Mouse (Mus musculus) spleen, adult 12 weeks (tissue): Measurements from ENCODE around the gene Cd59b.
"Not testable (repeated sequence)": the region's sequence is repeated elsewhere in the genome, so short reads cannot be mapped to it uniquely, and the experiment has no call there.

ENCODE experiments used
- DNase-seq: peaks from one replicate; pipeline ENCODE4 v3.0.0; 2022; ENCODE audit warnings: low spot score

The Cd59b gene

DNA sequence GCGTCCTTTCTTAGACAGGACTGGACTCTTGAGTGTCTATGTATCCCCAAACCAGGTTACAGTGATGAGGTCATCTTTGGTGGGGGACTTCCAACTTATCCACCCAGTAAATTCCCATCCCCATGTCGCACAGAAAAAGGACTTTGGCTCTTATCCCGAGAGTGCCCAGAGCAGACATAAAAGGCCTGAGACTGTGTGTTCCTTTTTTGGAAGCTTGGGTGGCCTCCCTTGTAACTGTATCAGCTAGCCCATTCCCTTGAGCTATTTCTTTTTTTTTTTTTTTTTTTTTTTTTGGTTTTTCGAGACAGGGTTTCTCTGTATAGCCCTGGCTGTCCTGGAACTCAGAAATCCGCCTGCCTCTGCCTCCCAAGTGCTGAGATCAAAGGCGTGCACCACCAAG is 4.1 kb upstream of the Cd59b start, which contains the start of gene Gm10912:
Gm10912 (plus strand) TSS at position 301 of the 400 bp plus-strand sequence.
- DNase-seq = not testable (repeated sequence)

DNA sequence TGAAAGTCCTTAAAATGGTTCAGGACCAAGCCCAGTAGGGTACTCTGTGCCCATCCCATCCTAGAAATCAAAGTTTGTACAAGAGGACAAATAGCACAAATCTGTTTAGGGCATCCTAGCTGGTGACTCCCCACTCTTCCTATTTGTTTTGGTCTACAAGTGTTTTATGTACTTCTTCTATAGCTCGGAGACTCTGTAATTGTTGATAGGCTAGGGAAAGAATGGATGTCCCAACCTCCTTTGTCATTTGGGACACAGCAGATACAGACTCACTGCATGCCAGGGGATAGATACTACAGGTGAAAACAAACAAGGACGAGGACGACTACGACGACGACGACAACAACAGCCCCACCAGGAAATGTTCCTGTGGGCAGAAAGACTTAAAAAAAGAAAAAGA is 1.2 kb upstream of the Cd59b start, which contains the start of gene Gm10799:
Gm10799 (minus strand) TSS at position 101 of the 400 bp plus-strand sequence.
- not testable (repeated sequence) for DNase-seq

DNA sequence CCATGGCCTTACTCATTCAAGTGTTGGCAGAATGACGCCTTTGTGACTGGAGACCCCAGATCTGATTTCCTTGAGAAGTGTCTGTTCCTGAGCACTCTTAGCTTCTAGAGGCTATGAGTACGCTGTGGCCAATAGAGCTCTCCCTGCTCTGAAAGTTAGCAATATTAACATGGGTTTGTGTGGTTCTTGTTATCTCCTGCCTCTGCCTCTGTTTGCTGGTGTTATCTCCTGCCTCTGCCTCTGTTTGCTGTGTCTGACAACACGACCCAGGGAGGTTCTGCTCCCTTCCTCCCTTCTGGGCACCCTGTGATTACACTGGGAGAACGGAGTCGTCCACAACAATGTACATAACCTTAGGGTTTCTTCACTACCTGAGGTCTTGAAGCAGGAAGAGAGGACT is 8.6 kb downstream of the Cd59b start:
- DNase-seq = not testable (repeated sequence)

DNA sequence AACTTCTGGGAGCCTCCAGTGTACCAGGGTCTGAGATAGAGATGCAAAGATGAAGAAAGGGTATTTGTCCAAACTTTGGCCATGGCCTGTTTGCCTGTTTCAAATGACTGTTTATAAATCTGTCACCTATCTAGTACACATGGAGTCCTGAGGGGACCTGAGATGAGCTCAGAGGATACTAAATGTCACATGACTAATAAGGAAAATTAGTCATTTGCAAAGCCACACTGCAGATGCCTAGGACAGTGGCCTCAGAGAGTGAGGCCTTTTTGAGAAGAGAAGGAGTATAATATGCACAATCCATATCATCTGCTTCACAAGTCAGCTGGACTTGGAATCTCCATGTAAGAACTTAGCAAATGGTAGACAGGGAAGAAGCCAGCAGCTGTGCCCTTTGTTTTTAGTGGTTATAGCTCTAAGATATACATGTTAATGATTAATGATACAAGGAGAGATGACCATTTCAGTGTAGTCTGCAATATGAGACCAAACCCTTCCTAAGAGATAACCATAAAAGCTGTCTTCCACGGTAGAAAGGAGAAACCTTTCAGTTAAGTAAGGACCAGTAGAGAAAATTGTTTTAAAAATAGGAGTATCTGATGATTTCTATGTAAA is 11.9 kb downstream of the Cd59b start:
- not testable (repeated sequence) for DNase-seq

DNA sequence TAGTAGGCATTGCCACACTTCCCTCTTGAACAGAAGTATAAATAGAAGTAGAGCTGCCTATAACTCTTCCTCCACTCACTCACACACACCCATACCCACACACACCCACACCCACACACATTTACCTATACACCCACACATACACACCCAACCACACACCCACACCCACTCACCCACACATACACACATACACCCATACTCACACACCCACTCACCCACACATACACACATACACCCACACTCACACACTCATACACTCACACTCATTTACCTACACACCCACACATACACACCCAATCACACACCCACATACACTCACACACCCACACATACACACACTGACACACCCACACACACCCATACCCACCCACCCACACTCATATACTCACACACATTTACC is 12.8 kb downstream of the Cd59b start:
- no peak for DNase-seq

DNA sequence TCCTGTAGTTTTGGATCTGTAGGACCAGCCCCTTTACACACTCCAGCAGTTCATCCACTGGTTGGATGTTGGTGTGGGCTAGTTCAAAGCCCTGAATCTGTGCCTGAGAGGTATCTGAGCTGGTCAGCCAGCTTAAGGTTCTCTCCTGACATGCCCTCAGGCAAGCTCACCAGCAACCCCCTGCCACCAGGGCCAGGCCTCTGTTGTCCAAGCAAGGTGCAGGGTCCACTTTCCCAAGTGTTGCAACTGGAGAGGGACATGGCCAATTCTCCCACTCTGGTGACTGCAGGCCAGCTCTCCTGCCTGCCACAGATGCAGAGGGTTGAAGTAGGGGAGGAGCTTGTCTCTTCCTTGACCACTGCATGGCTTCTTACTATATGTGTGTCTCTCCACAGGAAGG is 14.4 kb downstream of the Cd59b start:
- not testable (repeated sequence) for DNase-seq

DNA sequence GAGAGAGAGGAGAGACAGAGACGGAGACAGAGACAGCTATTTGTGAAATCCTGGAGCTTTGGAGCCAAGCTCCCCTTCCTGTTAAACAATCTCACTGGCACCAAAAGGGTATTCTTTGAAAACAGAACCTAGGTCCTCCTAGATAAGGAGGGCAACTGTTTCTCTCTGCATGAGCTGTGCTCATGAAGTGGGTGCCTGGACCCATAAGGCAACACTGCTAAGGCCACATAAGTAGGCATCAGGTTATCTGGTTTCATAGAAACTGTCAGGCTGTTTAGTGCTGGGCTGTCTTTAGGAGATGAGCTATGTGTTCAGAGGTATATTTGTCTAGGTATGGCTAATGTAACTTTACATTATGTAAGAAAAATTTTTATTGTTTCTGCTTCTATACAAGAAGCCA is 17.9 kb downstream of the Cd59b start:
- DNase-seq = not testable (repeated sequence)

DNA sequence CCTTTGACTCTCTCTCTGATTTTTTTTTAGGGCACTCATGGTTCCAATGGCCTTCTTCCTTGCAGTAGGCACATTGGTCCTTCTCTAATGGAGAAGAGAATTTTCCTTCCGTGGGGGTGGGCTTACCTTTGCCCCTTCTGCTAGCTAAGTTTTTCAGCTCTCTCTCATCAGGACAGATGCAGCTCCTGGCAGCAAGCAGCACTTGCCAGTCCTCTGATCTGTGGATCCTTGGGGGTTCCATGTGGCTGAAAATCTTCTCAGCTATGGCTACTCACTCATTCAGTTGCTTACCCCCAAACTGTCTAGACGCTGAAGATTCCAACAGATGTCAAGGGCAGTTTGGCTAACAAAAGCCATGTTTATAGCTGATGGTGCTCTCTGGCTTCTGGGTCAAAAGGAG is 23.7 kb downstream of the Cd59b start:
- DNase-seq = no peak

DNA sequence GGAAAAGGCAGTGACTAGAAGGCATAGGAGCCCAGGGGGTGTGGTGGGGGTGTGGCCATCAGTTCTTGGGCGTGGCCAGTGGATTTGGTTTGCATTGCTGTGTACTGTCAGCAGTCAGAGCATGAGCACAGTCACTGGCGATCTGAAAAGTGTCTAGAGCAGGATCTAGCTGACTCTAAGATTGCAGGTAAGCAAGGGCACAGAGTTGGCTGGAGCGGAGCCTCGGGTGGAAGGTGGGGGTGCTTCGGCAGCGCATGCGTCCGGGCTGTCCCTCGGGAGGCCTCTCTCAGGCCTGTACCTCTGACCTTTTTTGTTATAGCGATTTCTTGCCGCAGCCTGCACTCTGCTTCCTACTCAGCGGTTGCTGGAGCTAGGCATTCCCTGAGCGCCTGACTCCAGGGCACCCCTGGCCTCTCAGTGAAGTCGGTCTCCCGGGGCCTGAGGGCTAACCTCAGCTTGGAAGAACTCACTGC is 26.1 kb downstream of the Cd59b start, which contains the start of gene Cd59a:
Cd59a (plus strand) TSS at position 61 of the 473 bp plus-strand sequence.
- DNase-seq = peak; percentile 81

DNA sequence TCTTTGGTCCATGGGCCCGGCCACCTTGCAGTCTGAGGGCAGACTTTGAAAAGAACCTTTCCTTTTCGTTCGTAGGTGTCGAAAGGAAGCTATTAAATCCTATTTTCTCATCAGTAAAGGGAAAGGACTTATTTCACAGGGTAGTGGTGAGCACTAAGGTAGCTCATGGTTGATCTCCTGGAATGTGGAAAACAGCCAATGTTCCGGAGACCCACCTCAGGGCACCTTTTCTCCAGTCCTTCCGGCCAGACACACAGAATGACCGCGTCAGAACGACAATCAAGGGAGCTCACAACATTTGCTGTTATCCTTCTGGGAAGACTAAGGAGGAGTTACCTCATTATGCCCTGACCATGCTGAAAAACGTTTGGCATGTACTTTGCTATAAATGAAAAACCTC is 26.6 kb downstream of the Cd59b start:
- no peak for DNase-seq

DNA sequence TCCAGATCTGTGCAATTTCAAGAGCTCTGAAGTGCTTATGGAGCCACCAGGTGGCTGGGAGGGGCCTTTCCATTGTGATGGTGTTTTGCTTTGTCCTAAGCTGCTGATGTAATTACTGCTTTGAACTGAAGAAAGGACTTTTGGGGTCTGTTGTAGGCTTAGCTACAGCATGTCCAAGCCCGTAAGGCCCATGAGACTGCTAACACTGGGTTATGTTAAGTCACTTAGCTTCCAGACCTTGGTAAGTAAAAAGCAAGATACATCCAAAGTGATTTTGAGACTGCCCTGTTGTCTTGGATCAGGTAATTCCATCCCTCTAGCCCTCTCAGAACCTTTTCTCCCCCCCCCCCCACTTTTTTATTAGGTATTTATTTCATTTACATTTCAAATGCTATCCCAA is 27.1 kb downstream of the Cd59b start:
- not testable (repeated sequence) for DNase-seq

DNA sequence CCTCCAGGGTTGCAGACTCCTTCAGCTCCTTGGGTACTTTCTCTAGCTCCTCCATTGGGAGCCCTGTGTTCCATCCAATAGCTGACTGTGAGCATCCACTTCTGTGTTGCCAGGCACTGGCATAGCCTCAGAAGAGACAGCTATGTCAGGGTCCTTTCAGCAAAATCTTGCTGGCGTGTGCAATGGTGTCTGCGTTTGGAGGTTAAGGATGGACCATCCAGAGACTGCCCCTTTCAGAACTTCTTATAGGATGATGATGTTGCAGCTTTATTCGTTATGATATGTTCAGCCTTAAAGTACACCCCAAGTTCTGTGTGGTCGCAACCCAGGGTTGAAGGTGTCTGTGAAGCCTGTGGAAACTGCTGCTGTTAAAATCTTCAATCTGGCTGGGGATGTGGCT is 27.7 kb downstream of the Cd59b start:
- not testable (repeated sequence) for DNase-seq

DNA sequence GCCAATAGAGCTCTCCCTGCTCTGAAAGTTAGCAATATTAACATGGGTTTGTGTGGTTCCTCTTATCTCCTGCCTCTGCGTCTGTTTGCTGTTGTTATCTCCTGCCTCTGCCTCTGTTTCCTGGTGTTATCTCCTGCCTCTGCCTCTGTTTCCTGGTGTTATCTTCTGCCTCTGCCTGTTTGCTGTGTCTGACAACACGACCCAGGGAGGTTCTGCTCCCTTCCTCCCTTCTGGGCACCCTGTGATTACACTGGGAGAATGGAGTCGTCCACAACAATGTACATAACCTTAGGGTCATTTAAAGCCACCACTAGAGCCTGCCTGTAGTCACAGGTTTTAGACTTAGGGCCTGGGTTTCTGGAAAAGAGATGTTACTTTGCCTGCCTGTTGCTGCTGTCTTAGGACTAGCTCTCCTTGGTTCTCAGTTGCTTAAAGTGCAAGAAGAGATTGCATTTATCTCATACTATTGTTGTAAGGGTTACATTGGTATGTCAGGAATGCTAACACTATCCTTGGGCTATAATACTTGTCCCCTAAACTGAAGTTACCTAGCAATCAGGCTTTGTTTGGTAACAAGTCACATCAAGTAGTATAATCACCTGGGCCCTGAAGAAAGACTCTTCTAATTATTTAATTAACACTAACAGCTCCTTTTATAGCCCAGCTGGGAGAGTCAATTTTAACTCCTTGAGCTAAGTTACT is 29.0 kb downstream of the Cd59b start:
- no peak for DNase-seq

DNA sequence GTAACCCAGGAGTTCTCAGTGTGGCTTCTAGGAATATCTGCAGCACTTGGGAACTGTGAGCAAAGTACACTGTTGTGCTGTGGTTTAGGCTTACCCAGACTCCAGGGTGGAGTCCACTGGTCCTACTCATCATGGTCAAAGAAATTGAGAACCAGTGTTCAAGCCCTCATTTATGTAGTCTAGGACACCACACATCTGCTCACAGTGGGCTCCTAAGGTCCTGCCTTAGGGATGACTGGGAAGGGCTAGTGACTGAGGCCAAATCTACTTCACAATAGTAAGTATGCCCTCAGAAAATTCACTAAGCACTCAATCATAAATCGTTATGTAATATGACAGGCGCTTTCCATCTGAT is 29.6 kb downstream of the Cd59b start:
- DNase-seq = no peak

DNA sequence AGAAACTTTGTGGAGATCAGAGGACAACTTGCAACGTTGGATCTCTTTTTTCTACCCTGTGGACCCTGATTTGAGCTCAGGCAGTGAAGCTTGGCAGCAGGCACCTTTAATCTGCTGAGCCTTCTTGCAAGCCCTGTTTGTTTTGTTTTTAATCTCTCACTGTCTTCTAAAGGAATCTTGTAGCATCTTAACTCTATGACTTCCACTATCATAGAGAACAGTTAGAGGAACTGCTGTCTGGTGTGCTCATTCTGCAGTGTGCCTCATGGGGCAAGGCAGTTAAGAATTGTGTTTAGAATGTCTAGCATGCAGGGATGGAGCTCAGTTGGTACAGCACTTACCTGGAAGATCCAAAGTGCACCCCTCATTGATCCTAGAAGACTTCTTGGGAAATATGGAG is 30.3 kb downstream of the Cd59b start:
- DNase-seq = no peak

DNA sequence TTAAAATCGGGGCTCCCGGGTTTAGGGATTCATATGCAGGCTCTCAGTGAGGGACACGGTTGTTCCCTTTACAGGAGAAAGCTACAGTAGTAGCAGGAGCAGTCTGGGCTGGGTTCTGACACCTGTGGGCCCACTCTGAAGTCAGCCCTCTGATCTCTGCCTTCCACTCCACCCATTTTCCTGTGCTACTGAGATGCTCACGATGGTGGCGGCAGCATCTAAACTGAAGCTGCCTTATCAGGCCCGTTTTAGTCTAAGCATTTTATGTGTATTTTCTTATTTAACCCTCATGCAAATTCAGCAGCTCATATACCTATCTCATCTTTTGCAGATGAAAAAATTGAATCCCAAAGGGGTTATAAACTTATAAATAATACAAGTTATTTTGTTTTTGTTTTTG is 35.2 kb downstream of the Cd59b start:
- no peak for DNase-seq

DNA sequence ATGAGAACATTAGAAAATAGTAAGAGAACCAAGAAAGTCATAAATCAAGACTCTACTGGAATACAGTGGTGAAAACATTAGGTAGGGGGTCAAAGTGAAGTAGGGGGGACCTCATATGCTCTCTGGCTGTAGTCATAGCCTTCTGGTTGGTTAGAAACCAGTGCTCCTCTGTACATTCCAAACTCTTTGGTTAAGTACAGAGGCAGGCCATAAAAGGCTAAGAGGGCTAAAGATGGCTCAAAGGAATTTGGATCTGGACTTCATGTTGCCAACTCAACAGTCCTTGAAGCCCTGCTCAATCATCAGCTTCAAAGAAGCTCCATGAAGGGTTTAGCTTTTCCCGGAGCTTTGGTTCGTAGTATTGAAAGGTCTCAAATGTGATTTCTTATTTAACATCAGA is 39.4 kb downstream of the Cd59b start:
- DNase-seq = not testable (repeated sequence)

DNA sequence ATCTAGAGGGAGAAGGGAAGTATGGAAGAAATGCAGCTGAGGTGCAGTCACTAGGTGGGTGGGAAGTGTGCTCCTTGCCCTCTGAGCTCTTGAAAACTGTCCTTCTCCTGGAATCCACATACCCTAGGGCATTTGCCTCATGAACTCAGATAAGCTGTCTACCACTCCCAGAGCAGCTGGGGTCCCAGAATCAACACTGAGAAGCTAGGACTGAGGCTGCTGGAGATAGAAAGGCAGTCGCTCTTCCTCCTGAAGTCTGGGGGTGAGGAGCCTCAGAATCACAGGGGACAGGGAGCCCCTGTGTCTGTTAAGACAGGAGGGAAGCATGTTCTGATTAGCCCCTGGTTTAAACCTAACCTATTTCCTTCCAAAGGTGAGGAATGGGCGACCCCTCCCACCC is 39.9 kb downstream of the Cd59b start:
- DNase-seq = no peak

DNA sequence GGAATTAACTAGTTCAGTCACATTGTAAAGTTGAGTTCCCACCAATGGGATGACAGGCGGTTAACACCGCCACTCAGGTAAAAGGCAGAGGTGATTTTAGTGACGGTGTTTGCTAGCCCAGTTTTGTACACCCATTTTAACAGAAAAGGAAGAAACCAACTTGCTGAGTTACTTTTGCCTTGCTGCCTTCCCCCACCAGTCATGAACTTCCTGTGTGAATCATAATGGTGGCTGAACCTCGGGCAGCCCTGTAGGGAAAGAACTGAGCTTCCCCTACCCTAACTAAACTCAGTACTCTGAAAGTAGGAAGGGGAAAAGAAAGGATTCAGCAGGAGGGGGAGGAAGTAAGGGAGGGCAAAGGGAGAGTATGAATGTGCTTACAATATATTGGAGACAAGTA is 40.4 kb downstream of the Cd59b start:
- DNase-seq = no peak

DNA sequence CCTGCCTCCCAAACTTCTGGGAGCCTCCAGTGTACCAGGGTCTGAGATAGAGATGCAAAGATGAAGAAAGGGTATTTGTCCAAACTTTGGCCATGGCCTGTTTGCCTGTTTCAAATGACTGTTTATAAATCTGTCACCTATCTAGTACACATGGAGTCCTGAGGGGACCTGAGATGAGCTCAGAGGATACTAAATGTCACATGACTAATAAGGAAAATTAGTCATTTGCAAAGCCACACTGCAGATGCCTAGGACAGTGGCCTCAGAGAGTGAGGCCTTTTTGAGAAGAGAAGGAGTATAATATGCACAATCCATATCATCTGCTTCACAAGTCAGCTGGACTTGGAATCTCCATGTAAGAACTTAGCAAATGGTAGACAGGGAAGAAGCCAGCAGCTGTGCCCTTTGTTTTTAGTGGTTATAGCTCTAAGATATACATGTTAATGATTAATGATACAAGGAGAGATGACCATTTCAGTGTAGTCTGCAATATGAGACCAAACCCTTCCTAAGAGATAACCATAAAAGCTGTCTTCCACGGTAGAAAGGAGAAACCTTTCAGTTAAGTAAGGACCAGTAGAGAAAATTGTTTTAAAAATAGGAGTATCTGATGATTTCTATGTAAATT is 41.6 kb downstream of the Cd59b start:
- not testable (repeated sequence) for DNase-seq

DNA sequence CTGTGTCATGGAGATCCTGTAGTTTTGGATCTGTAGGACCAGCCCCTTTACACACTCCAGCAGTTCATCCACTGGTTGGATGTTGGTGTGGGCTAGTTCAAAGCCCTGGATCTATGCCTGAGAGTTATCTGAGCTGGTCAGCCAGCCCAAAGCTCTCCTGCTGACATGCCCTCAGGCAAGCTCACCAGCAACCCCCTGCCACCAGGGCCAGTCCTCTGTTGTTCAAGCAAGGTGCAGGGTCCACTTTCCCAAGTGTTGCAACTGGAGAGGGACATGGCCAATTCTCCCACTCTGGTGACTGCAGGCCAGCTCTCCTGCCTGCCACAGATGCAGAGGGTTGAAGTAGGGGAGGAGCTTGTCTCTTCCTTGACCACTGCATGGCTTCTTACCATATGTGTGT is 43.9 kb downstream of the Cd59b start:
- not testable (repeated sequence) for DNase-seq

DNA sequence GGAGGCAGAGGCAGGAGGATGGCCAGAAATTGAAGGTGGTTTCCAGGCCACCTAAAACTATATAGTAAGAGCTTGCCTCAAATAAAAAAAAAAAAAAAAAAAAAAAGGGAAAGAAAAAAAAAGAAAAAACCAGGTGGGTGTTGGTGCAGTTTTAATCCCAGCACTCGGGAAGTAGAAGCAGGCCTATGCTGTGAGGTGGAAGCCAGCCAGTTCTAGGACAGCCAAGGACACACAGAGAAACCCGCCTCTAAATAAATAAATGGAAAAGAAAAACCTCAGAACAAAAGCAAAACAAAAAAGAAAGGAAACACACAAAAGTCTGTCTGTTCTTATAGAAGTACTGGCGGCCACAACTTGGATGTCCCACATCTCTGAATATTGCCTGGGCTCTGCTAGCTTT is 45.2 kb downstream of the Cd59b start:
- no peak for DNase-seq

DNA sequence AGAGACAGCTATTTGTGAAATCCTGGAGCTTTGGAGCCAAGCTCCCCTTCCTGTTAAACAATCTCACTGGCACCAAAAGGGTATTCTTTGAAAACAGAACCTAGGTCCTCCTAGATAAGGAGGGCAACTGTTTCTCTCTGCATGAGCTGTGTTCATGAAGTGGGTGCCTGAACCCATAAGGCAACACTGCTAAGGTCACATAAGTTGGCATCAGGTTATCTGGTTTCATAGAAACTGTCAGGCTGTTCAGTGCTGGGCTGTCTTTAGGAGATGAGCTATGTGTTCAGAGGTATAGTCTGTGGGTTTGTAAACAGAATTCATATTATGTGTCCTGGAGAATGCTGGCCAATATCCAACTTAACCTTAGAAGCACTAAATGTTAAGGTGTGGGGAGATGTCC is 47.5 kb downstream of the Cd59b start:
- not testable (repeated sequence) for DNase-seq
